Mouse (Mus musculus) lung, embryonic 14.5 days (tissue): ENCODE results near the gene Pih1d1. TPM values are rescaled to one million over a fixed set of nuclear protein-coding genes. Genes with fewer than 3 reads are reported as not detected.
A peak's percentile ranks its signal among the peaks of the same experiment; 100 is the strongest.

ENCODE experiments used
- ATAC-seq: fragments of 200-750 bp; cut with Nextera tagmentation; 2 replicates; pipeline ENCODE4 v1.8.0; 2017; ENCODE audit warnings: mild to moderate bottlenecking, moderate TSS enrichment, moderate library complexity; ENCODE audit not compliant: insufficient read depth
- DNase-seq: peaks from one replicate; pipeline ENCODE4 v3.0.0-alpha.2; 2015
- H3K27ac ChIP-seq: fragments of 300-500 bp; sonication (generic); 2 replicates; pipeline ENCODE4 v1.5.1; 2014; ENCODE audit warnings: low read depth, mild to moderate bottlenecking, moderate library complexity
- H3K27me3 ChIP-seq: fragments of 300-500 bp; sonication (generic); 2 replicates; pipeline ENCODE4 v1.6.1; 2014; ENCODE audit warnings: low read length, control low read depth; ENCODE audit not compliant: insufficient read depth
- H3K36me3 ChIP-seq: fragments of 300-500 bp; sonication (generic); 2 replicates; pipeline ENCODE4 v1.6.1; 2014; ENCODE audit warnings: control low read depth; ENCODE audit not compliant: insufficient read depth
- H3K4me1 ChIP-seq: fragments of 300-500 bp; sonication (generic); 2 replicates; pipeline ENCODE4 v1.6.1; 2014; ENCODE audit warnings: antibody characterized with exemption, control low read depth; ENCODE audit not compliant: insufficient read depth
- H3K4me2 ChIP-seq: fragments of 300-500 bp; sonication (generic); 2 replicates; pipeline ENCODE4 v1.6.1; 2014; ENCODE audit warnings: mild to moderate bottlenecking
- H3K4me3 ChIP-seq: fragments of 300-500 bp; sonication (generic); 2 replicates; pipeline ENCODE4 v1.5.1; 2014; ENCODE audit warnings: low read depth, low read length
- H3K9ac ChIP-seq: fragments of 300-500 bp; sonication (generic); 2 replicates; pipeline ENCODE4 v1.6.1; 2014
- H3K9me3 ChIP-seq: fragments of 300-500 bp; sonication (generic); 2 replicates; pipeline ENCODE4 v1.6.1; 2016; ENCODE audit warnings: low read depth, low read length, control low read depth
- CTCF ChIP-seq: IDR thresholded peaks from 2 replicates; pipeline ENCODE4 v1.5.1; 2016; ENCODE audit warnings: antibody characterized with exemption, low read depth
- WGBS: fragments of 180-500 bp; shearing (Covaris S2); extraction: QIAGEN DNeasy Blood & Tissue Kit; methylation state at CpG from one replicate; pipeline ENCODE4 v1.1.7; 2014; 5-methylcytosine and 5-hydroxymethylcytosine counted together
- polyA plus RNA-seq: library from polyadenylated mRNA; unstranded; fragments of >200 nt; fragmentation: Nextera tagmentation; extraction: Ambion mirVana; gene quantifications from 2 replicates; pipeline ENCODE4 v1.2.1, GENCODE M21; 2014

Pih1d1 gene
- polyA plus RNA-seq, 1 experiment from 2014 or later = 112 TPM

DNA sequence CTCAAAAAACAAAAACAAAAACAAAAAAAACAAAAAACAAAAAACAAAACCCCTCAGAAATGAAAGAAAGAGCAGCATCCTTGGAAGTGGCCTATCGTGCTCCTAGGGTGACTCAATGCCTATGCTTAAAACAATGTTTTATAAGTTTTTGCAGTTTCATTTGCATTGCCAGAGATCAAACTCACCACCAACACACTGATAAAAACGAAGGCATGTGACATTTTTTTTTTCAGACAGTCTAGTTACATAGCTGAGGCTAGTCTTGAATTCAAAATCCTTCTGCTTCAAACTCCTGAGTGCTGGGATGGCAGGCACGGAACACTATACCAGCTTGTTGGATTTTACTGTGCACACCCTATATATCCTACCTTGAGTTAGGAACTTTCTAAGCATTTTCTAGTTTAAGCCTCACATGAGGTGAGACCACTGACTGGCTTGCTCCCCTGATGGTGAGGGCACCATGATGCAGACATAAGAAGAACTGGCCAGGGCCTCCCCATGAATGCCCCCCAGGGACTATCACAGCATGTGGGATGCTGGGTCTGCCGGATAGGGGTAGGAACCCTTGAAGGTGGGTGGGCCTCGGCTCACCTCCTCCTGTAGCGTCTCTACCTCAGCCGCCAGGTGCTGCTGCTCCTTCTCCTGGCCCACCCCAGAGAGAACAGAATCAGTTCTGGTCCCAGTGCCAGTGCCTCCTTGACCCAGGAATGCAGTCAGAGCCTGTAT, 38.6 kb downstream of the Pih1d1 start:
- Histone ChIP-seq H3K36me3 (no peaks in the 10 kb centered on the region), H3K9ac (no peak overlapping the region), H3K27me3 (peaks cover 9% of the 10 kb centered on the region; the same call in 1 of the 2 replicates), H3K27ac (no peak overlapping the region), H3K4me1 (no peaks in the 10 kb centered on the region), H3K4me3 (no peak overlapping the region), H3K4me2 (no peak overlapping the region), H3K9me3 (no peaks in the 10 kb centered on the region)
- TF ChIP-seq CTCF = no peak
- DNase-seq (no peak), ATAC-seq (no peak)
- WGBS = 78% methylated on average over 7 of the region's 7 CpGs

DNA sequence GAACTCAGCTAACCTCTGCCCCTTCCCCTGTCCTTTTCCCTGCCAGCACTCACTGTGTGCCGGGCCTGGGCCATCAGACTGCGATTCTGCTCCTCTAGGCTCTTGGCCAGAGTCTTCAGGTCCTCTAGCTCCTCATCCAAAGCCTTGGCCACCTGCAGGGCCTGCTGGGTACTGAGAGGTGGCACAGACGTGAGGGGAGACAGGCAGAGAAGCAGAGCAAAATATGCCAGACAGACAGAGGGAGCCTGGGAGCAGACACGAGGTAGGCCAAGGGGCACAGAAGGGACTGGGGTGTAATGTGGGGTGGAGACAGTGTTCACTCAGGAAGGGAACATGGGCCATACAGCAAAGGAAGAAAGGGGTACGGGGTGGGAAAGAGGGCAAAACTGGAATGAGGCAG, 39.3 kb downstream of the Pih1d1 start:
- H3K27ac ChIP-seq = no peak overlapping the region
- peaks cover 9% of the 10 kb centered on the region; the same call in 1 of the 2 replicates for H3K27me3 ChIP-seq
- WGBS = 59% methylated on average over 5 of the region's 5 CpGs
- no peak overlapping the region for H3K4me3 ChIP-seq
- 0 out of 2 replicates have a peak, but pooled peaks have one; percentile 15 for TF ChIP-seq CTCF
- H3K4me1 ChIP-seq = no peaks in the 10 kb centered on the region
- no peaks in the 10 kb centered on the region for H3K9me3 ChIP-seq
- no peak overlapping the region for H3K9ac ChIP-seq
- DNase-seq = no peak
- ATAC-seq = no peak
- H3K4me2 ChIP-seq = no peak overlapping the region
- H3K36me3 ChIP-seq = no peaks in the 10 kb centered on the region

DNA sequence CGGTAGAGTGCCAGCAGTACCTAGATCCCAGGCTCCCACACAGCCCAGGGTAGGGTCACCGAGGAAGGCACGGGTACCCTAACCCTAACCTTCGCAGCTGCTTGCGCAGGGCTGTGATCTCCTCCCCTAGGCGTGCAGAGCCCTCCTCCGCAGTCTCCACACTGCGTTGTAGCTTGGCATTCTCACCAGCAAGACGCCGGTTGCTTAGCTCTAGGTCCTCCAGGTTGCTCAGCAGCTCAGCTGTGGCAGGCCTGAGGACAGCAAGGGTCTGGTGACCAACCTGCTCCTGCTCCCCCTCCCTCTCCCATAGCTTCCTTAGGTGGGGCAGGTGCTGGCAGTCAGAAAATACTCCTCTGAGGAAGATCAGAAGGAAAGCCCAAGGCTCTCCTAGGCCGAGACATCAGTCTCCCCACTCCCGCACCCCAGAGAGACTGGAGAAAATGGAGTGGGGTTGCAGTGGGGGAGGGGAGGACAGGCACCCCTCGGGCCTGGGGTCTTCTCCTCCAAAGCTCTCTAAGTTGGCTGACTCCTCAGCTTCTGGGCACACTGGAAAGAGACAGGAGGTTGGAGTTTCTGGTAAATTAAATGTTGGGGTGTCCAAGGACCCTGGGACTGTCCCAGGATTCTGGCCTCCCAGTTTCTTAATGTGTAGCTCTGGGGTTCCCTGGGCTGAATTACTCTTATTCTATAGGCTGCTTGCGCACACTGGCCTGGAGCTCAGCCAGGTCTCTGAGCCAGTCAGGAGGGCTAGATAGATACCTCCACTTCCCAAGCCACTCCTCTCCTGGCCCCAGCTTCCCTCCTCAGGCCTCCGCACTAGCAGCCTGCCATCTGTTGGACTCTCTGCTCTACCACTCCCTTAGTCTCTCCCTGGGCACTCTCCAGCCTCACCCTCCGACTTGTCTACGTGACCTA, 40.0 kb downstream of the Pih1d1 start:
- ATAC-seq = no peak
- Histone ChIP-seq H3K9me3 (no peaks in the 10 kb centered on the region), H3K36me3 (no peaks in the 10 kb centered on the region), H3K27me3 (0 out of 2 replicates have a peak, but pooled peaks cover 4% of the 10 kb centered on the region), H3K4me1 (no peaks in the 10 kb centered on the region), H3K9ac (no peak overlapping the region), H3K4me2 (no peak overlapping the region), H3K4me3 (no peak overlapping the region), H3K27ac (no peak overlapping the region)
- TF ChIP-seq CTCF = no peak
- WGBS = 70% methylated on average over 17 of the region's 17 CpGs
- DNase-seq = no peak

DNA sequence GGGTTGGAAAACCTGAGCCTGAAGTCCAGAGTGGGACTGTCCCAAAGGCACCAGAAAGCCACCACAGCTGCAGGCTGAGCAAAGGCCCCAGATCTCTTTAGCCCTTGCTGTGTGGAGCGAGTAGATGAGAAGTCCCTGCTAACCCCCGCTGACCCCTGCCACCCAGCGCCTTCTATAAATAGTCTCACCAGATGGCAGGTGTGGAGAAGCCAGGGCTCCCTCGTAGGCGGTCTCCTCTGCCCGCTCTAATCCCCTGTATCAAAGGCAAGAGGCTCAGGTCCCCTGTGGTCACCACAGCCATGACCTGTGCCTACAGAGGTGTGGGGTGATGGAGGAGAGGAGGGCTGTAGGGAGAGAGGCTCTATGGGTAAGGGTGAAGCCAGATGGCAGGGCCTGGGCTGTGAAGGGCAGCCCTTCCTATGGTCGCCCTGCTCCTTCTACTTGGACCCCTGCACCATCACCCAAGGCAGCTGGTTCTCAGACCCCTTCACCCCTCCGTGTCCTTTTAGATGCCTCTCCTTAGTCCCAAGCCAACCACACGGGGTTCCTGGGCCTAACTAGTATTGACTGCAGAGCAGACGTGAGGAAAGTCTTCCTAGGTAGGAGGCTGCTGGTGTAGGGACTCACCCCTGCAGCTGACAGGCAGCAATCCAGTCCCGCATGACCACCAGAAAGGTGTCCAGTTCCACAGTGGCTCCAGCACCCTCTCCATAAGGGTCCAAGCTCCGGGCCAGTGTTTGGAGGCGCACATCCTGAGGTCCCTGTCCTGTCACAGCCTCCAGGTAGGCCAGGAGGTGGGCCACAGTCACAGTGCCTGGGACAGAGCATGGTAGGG, 41.5 kb downstream of the Pih1d1 start:
- Histone ChIP-seq H3K27me3 (no peaks in the 10 kb centered on the region), H3K4me2 (no peak overlapping the region), H3K9ac (no peak overlapping the region), H3K9me3 (no peaks in the 10 kb centered on the region), H3K27ac (no peak overlapping the region), H3K4me3 (no peak overlapping the region), H3K4me1 (no peaks in the 10 kb centered on the region), H3K36me3 (no peaks in the 10 kb centered on the region)
- no peak for ATAC-seq
- 47% methylated on average over 13 of the region's 13 CpGs for WGBS
- no peak for DNase-seq
- TF ChIP-seq CTCF = no peak

DNA sequence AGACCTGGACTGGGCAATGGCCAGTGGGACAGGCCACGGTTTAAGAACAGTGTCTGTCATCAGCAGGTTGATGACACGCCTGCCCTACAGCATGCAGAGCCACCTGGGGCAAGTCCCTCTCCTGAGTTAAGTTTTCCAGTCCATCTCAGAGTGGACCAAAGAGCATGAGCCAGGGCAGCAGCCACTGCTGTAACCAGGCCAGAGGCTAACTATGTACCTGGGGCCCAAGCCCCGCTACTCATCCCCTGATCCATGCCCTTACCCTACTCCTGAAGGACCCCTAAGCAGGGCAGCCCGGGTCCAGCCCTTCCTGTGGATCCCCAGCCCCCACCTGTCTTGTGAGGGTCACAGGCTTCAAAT, 42.1 kb downstream of the Pih1d1 start:
- H3K9me3 ChIP-seq = no peaks in the 10 kb centered on the region
- H3K4me3 ChIP-seq = no peak overlapping the region
- DNase-seq (no peak), ATAC-seq (no peak)
- no peak overlapping the region for H3K9ac ChIP-seq
- no peaks in the 10 kb centered on the region for H3K27me3 ChIP-seq
- H3K27ac ChIP-seq = no peak overlapping the region
- 76% methylated on average over 4 of the region's 4 CpGs for WGBS
- no peaks in the 10 kb centered on the region for H3K4me1 ChIP-seq
- no peak for TF ChIP-seq CTCF
- no peak overlapping the region for H3K4me2 ChIP-seq
- no peaks in the 10 kb centered on the region for H3K36me3 ChIP-seq

DNA sequence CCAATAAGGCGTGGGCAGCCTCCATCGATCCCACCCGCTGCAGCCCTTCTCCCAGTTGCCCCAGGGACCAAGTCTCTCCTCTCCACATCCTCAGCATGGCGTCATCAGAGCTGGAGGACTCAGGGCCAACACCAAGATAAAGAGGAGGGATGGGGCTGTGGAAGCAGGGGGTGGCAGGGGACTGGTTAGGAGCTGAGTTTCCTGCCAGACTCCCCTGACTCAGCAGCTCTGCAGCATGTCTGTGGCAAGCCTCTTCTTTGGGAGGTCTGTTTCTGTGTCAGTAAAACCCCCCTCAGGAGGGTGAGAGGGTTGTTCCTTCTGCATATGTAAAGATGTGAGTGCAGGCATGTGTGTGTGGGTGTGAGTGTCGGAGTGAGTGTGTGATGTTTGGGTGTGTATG, 42.9 kb downstream of the Pih1d1 start:
- TF ChIP-seq CTCF = no peak
- Histone ChIP-seq H3K9me3 (no peaks in the 10 kb centered on the region), H3K36me3 (no peaks in the 10 kb centered on the region), H3K4me1 (no peaks in the 10 kb centered on the region), H3K4me3 (no peak overlapping the region), H3K27ac (no peak overlapping the region), H3K9ac (no peak overlapping the region), H3K4me2 (no peak overlapping the region), H3K27me3 (no peaks in the 10 kb centered on the region)
- 61% methylated on average over 5 of the region's 5 CpGs for WGBS
- no peak for DNase-seq
- ATAC-seq = no peak
